Mouse (Mus musculus): ENCODE data around the gene Dync1li2. TPM values are rescaled to one million over a fixed set of nuclear protein-coding genes. Genes with fewer than 3 reads are reported as not detected.

Gene Dync1li2
- polyA plus RNA-seq (2015; fragmentation: Nextera tagmentation; extraction: Ambion mirVana) = 34.4 and 37.5 TPM in 2 replicates

- peak within 1 kb of the TSS; percentile 96 for H3K4me3 ChIP-seq (replicated peaks; ENCODE audit: low read depth, low read length)
- no peaks in the 10 kb centered on the region for H3K27me3 ChIP-seq (ENCODE audit: insufficient read depth, low read length)
- peak; percentile 90 for TF ChIP-seq CTCF (IDR thresholded peaks at IDR 0.05; ENCODE audit: low read depth)
- peak within 1 kb of the TSS; percentile 81 for H3K27ac ChIP-seq
- H3K4me2 ChIP-seq (ENCODE audit: low read length) = peak within 1 kb of the TSS; percentile 78
- peaks cover 24% of the 10 kb centered on the region for H3K36me3 ChIP-seq (ENCODE audit: insufficient read depth, low read length)
- WGBS = under 1% methylated on average over 75 of the region's 75 CpGs
- H3K4me1 ChIP-seq (replicated peaks; ENCODE audit: insufficient read depth, low read length) = peaks cover 6% of the 10 kb centered on the region; the same call in 1 of the 2 replicates
- no peaks in the 10 kb centered on the region for H3K9me3 ChIP-seq (replicated peaks; ENCODE audit: low read length)
- ATAC-seq (replicated peaks; ENCODE audit: low FRiP score, low read depth) = peak; percentile 85
- peak within 1 kb of the TSS; percentile 93 for H3K9ac ChIP-seq (ENCODE audit: low read depth, low read length)
- peak; percentile 95 for DNase-seq (ENCODE audit: low spot score)
Measured at GRCm38 (mm10) chr8:104442299-104443124, at the start of gene Dync1li2. Dync1li2 (minus strand) TSS chr8:104443047.

GRCm38 (mm10) chr8:104479091-104479490 lies 36.2 kb upstream of the Dync1li2 start:
- H3K4me1 ChIP-seq (replicated peaks; ENCODE audit: insufficient read depth, low read length) = no peaks in the 10 kb centered on the region
- H3K4me2 ChIP-seq (ENCODE audit: low read length) = no peak overlapping the region
- ATAC-seq (replicated peaks; ENCODE audit: low FRiP score, low read depth) = no peak
- DNase-seq (ENCODE audit: low spot score) = no peak
- H3K4me3 ChIP-seq (replicated peaks; ENCODE audit: low read depth, low read length) = no peak overlapping the region
- WGBS = 79% methylated on average over 1 of the region's 1 CpGs
- no peaks in the 10 kb centered on the region for H3K36me3 ChIP-seq (ENCODE audit: insufficient read depth, low read length)
- H3K27ac ChIP-seq = no peak overlapping the region
- no peaks in the 10 kb centered on the region for H3K9me3 ChIP-seq (replicated peaks; ENCODE audit: low read length)
- no peak for TF ChIP-seq CTCF (IDR thresholded peaks at IDR 0.05; ENCODE audit: low read depth)
- H3K27me3 ChIP-seq (ENCODE audit: insufficient read depth, low read length) = no peaks in the 10 kb centered on the region
- H3K9ac ChIP-seq (ENCODE audit: low read depth, low read length) = no peak overlapping the region

- no peaks in the 10 kb centered on the region for H3K4me1 ChIP-seq (replicated peaks; ENCODE audit: insufficient read depth, low read length)
- H3K4me3 ChIP-seq (replicated peaks; ENCODE audit: low read depth, low read length) = no peak overlapping the region
- ATAC-seq (replicated peaks; ENCODE audit: low FRiP score, low read depth) (no peak), DNase-seq (ENCODE audit: low spot score) (no peak)
- no peak for TF ChIP-seq CTCF (IDR thresholded peaks at IDR 0.05; ENCODE audit: low read depth)
- H3K27me3 ChIP-seq (ENCODE audit: insufficient read depth, low read length) = no peaks in the 10 kb centered on the region
- H3K9ac ChIP-seq (ENCODE audit: low read depth, low read length) = no peak overlapping the region
- H3K9me3 ChIP-seq (replicated peaks; ENCODE audit: low read length) = no peaks in the 10 kb centered on the region
- H3K4me2 ChIP-seq (ENCODE audit: low read length) = no peak overlapping the region
- no peak overlapping the region for H3K27ac ChIP-seq
- H3K36me3 ChIP-seq (ENCODE audit: insufficient read depth, low read length) = no peaks in the 10 kb centered on the region
- 76% methylated on average over 3 of the region's 3 CpGs for WGBS
Measured at GRCm38 (mm10) chr8:104472465-104472864, 29.6 kb upstream of the Dync1li2 start.

GRCm38 (mm10) chr8:104467463-104467862 lies 24.6 kb upstream of the Dync1li2 start:
- Histone ChIP-seq H3K27ac (no peak overlapping the region), H3K9ac (ENCODE audit: low read depth, low read length) (no peak overlapping the region), H3K9me3 (replicated peaks; ENCODE audit: low read length) (no peaks in the 10 kb centered on the region), H3K4me1 (replicated peaks; ENCODE audit: insufficient read depth, low read length) (no peaks in the 10 kb centered on the region), H3K4me3 (replicated peaks; ENCODE audit: low read depth, low read length) (no peak overlapping the region), H3K36me3 (ENCODE audit: insufficient read depth, low read length) (no peaks in the 10 kb centered on the region), H3K27me3 (ENCODE audit: insufficient read depth, low read length) (no peaks in the 10 kb centered on the region), H3K4me2 (ENCODE audit: low read length) (no peak overlapping the region)
- ATAC-seq (replicated peaks; ENCODE audit: low FRiP score, low read depth) (no peak), DNase-seq (ENCODE audit: low spot score) (no peak)
- TF ChIP-seq CTCF (IDR thresholded peaks at IDR 0.05; ENCODE audit: low read depth) = no peak
- WGBS = 73% methylated on average over 2 of the region's 2 CpGs

- WGBS = 84% methylated on average over 3 of the region's 3 CpGs
- TF ChIP-seq CTCF (IDR thresholded peaks at IDR 0.05; ENCODE audit: low read depth) = no peak
- no peak overlapping the region for H3K4me3 ChIP-seq (replicated peaks; ENCODE audit: low read depth, low read length)
Measured at GRCm38 (mm10) chr8:104452177-104452576, 9.3 kb upstream of the Dync1li2 start.

GRCm38 (mm10) chr8:104448796-104449195 lies 5.9 kb upstream of the Dync1li2 start:
- no peak overlapping the region for H3K27ac ChIP-seq
- DNase-seq (ENCODE audit: low spot score) = no peak
- no peak overlapping the region for H3K4me2 ChIP-seq (ENCODE audit: low read length)
- H3K9me3 ChIP-seq (replicated peaks; ENCODE audit: low read length) = no peaks in the 10 kb centered on the region
- no peak overlapping the region for H3K4me3 ChIP-seq (replicated peaks; ENCODE audit: low read depth, low read length)
- ATAC-seq (replicated peaks; ENCODE audit: low FRiP score, low read depth) = no peak
- TF ChIP-seq CTCF (IDR thresholded peaks at IDR 0.05; ENCODE audit: low read depth) = no peak
- H3K27me3 ChIP-seq (ENCODE audit: insufficient read depth, low read length) = no peaks in the 10 kb centered on the region
- H3K36me3 ChIP-seq (ENCODE audit: insufficient read depth, low read length) = no peaks in the 10 kb centered on the region
- H3K9ac ChIP-seq (ENCODE audit: low read depth, low read length) = no peak overlapping the region
- H3K4me1 ChIP-seq (replicated peaks; ENCODE audit: insufficient read depth, low read length) = no peaks in the 10 kb centered on the region
- WGBS = 76% methylated on average over 3 of the region's 3 CpGs

More at GRCm38 (mm10) chr8:104452177-104452576, 9.3 kb upstream of the Dync1li2 start:
- Histone ChIP-seq H3K27ac (no peak overlapping the region), H3K4me1 (replicated peaks; ENCODE audit: insufficient read depth, low read length) (no peaks in the 10 kb centered on the region), H3K36me3 (ENCODE audit: insufficient read depth, low read length) (no peaks in the 10 kb centered on the region), H3K9ac (ENCODE audit: low read depth, low read length) (no peak overlapping the region), H3K4me2 (ENCODE audit: low read length) (no peak overlapping the region), H3K9me3 (replicated peaks; ENCODE audit: low read length) (no peaks in the 10 kb centered on the region), H3K27me3 (ENCODE audit: insufficient read depth, low read length) (no peaks in the 10 kb centered on the region)
- no peak for ATAC-seq (replicated peaks; ENCODE audit: low FRiP score, low read depth)
- DNase-seq (ENCODE audit: low spot score) = no peak
